ENCODE assay signal across 16 mouse cellular contexts in the genomic region with DNA sequence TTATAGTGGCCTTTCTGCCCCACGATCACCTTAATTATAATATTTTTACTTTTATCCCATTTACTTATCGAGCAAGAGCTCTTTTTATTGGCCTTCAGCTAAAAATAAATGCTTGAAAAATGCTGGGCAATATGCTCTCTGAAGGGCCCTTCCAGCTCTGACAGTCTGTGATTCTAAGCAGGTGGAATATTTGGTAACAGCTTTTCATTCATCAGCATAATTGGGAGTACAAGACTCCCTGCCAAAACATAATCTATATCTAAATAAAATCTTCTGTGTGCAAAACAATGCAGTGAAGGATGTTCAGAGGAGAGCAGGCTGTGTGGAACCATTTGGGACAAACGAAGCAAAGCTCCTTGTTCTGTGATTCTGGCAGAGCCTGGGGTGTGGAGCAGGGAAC. TPM values are rescaled to one million over a fixed set of nuclear protein-coding genes. Genes with fewer than 3 reads are reported as not detected.
ATAC-seq lines count a peak whose summit lies in the region.
"Had no signal": no experiment of that assay in that cellular context is flagged by ENCODE, and none has a peak within 500 bp of the region (broad histone marks: within the 10 kb centered on the region; RNA-seq: fewer than 3 reads in every experiment).

No protein-coding gene starts in this region.

- no peak overlapping the region for H3K4me3 ChIP-seq in forebrain, embryonic 15.5 days
- no peak overlapping the region for H3K4me3 ChIP-seq in forebrain, embryonic 13.5 days
- no peak overlapping the region for H3K4me3 ChIP-seq in hindbrain, embryonic 13.5 days
- H3K4me3 ChIP-seq in hindbrain, embryonic 12.5 days = no peak overlapping the region
- no peak overlapping the region for H3K4me3 ChIP-seq in midbrain, embryonic 13.5 days (replicated peaks)
- no peak overlapping the region for H3K4me3 ChIP-seq in midbrain, embryonic 15.5 days
- H3K4me3 ChIP-seq: embryonic facial prominence, embryonic 12.5 days; embryonic facial prominence, embryonic 15.5 days; heart, adult 2 months; heart, embryonic 10.5 days; heart, embryonic 13.5 days; intestine, embryonic 15.5 days had no signal

- H3K4me1 ChIP-seq in forebrain, embryonic 15.5 days = peaks cover 19% of the 10 kb centered on the region
- H3K4me1 ChIP-seq in forebrain, embryonic 13.5 days = peaks cover 25% of the 10 kb centered on the region
- H3K4me1 ChIP-seq in hindbrain, embryonic 13.5 days (replicated peaks) = peaks cover 10% of the 10 kb centered on the region
- H3K4me1 ChIP-seq in hindbrain, embryonic 12.5 days = peaks cover 4% of the 10 kb centered on the region; the same call in 1 of the 2 replicates
- H3K4me1 ChIP-seq in midbrain, embryonic 13.5 days (replicated peaks) = peaks cover 16% of the 10 kb centered on the region
- peaks cover 12% of the 10 kb centered on the region for H3K4me1 ChIP-seq in midbrain, embryonic 15.5 days
- H3K4me1 ChIP-seq: embryonic facial prominence, embryonic 12.5 days; embryonic facial prominence, embryonic 15.5 days; heart, embryonic 10.5 days; heart, embryonic 13.5 days; intestine, embryonic 15.5 days had no signal

- H3K9me3 ChIP-seq in forebrain, embryonic 15.5 days = no peaks in the 10 kb centered on the region
- peaks cover 4% of the 10 kb centered on the region for H3K9me3 ChIP-seq in forebrain, embryonic 13.5 days (replicated peaks)
- H3K9me3 ChIP-seq in hindbrain, embryonic 13.5 days = no peaks in the 10 kb centered on the region
- H3K9me3 ChIP-seq in hindbrain, embryonic 12.5 days (replicated peaks) = no peaks in the 10 kb centered on the region
- H3K9me3 ChIP-seq in midbrain, embryonic 13.5 days = no peaks in the 10 kb centered on the region; the same call in 1 of the 2 replicates
- H3K9me3 ChIP-seq in midbrain, embryonic 15.5 days = no peaks in the 10 kb centered on the region
- H3K9me3 ChIP-seq: embryonic facial prominence, embryonic 12.5 days; embryonic facial prominence, embryonic 15.5 days; heart, embryonic 10.5 days; heart, embryonic 13.5 days; intestine, embryonic 15.5 days had no signal

- no peak overlapping the region for H3K9ac ChIP-seq in forebrain, embryonic 15.5 days (replicated peaks)
- H3K9ac ChIP-seq in forebrain, embryonic 13.5 days = no peak overlapping the region
- no peak overlapping the region for H3K9ac ChIP-seq in hindbrain, embryonic 13.5 days
- no peak overlapping the region for H3K9ac ChIP-seq in hindbrain, embryonic 12.5 days
- no peak overlapping the region for H3K9ac ChIP-seq in midbrain, embryonic 13.5 days (replicated peaks)
- no peak overlapping the region for H3K9ac ChIP-seq in midbrain, embryonic 15.5 days
- H3K9ac ChIP-seq: embryonic facial prominence, embryonic 12.5 days; embryonic facial prominence, embryonic 15.5 days; heart, embryonic 13.5 days; intestine, embryonic 15.5 days had no signal

- 11% methylated on average over 3 of the region's 3 CpGs for WGBS in forebrain, embryonic 15.5 days
- 11% methylated on average over 3 of the region's 3 CpGs for WGBS in forebrain, embryonic 13.5 days
- WGBS in hindbrain, embryonic 13.5 days = 58% methylated on average over 3 of the region's 3 CpGs
- WGBS in hindbrain, embryonic 12.5 days = 66% methylated on average over 3 of the region's 3 CpGs
- WGBS in midbrain, embryonic 13.5 days = 43% methylated on average over 3 of the region's 3 CpGs
- WGBS in midbrain, embryonic 15.5 days = 50% methylated on average over 3 of the region's 3 CpGs

- H3K4me2 ChIP-seq in forebrain, embryonic 15.5 days (replicated peaks) = no peak overlapping the region
- no peak overlapping the region for H3K4me2 ChIP-seq in forebrain, embryonic 13.5 days
- no peak overlapping the region for H3K4me2 ChIP-seq in hindbrain, embryonic 13.5 days
- H3K4me2 ChIP-seq in hindbrain, embryonic 12.5 days (replicated peaks) = no peak overlapping the region
- H3K4me2 ChIP-seq in midbrain, embryonic 13.5 days (replicated peaks) = no peak overlapping the region
- H3K4me2 ChIP-seq in midbrain, embryonic 15.5 days = no peak overlapping the region
- H3K4me2 ChIP-seq: embryonic facial prominence, embryonic 12.5 days; embryonic facial prominence, embryonic 15.5 days; heart, embryonic 13.5 days; intestine, embryonic 15.5 days had no signal

- peak overlapping the region; percentile 14; the same call in 1 of the 2 replicates for H3K27ac ChIP-seq in forebrain, embryonic 15.5 days (replicated peaks)
- H3K27ac ChIP-seq in forebrain, embryonic 13.5 days = no peak overlapping the region
- peak overlapping the region; percentile 24; the same call in 1 of the 2 replicates for H3K27ac ChIP-seq in hindbrain, embryonic 13.5 days
- H3K27ac ChIP-seq in hindbrain, embryonic 12.5 days = no peak overlapping the region
- H3K27ac ChIP-seq in midbrain, embryonic 13.5 days = peak overlapping the region; percentile 15; the same call in 1 of the 2 replicates
- no peak overlapping the region for H3K27ac ChIP-seq in midbrain, embryonic 15.5 days
- H3K27ac ChIP-seq: embryonic facial prominence, embryonic 12.5 days; embryonic facial prominence, embryonic 15.5 days; heart, adult 2 months; heart, embryonic 10.5 days; heart, embryonic 13.5 days; intestine, embryonic 15.5 days had no signal

- no peak; the same call in 1 of the 2 replicates for ATAC-seq in forebrain, embryonic 15.5 days (replicated peaks)
- no peak; the same call in 1 of the 2 replicates for ATAC-seq in forebrain, embryonic 13.5 days
- no peak for ATAC-seq in hindbrain, embryonic 13.5 days (ENCODE audit: low FRiP score)
- no peak for ATAC-seq in hindbrain, embryonic 12.5 days (ENCODE audit: low FRiP score)
- ATAC-seq in midbrain, embryonic 13.5 days = no peak
- ATAC-seq in midbrain, embryonic 15.5 days (replicated peaks) = no peak
- ATAC-seq: hindbrain, embryonic 16.5 days; intestine, embryonic 15.5 days; Patski had no signal

- H3K27me3 ChIP-seq in forebrain, embryonic 15.5 days = no peaks in the 10 kb centered on the region
- H3K27me3 ChIP-seq in forebrain, embryonic 13.5 days = no peaks in the 10 kb centered on the region; the same call in 1 of the 2 replicates
- peaks cover 3% of the 10 kb centered on the region; the same call in 1 of the 2 replicates for H3K27me3 ChIP-seq in hindbrain, embryonic 13.5 days
- H3K27me3 ChIP-seq in hindbrain, embryonic 12.5 days = no peaks in the 10 kb centered on the region
- H3K27me3 ChIP-seq in midbrain, embryonic 13.5 days = peaks cover 24% of the 10 kb centered on the region
- H3K27me3 ChIP-seq in midbrain, embryonic 15.5 days (replicated peaks) = no peaks in the 10 kb centered on the region
- H3K27me3 ChIP-seq: CH12.LX; embryonic facial prominence, embryonic 12.5 days; embryonic facial prominence, embryonic 15.5 days; heart, embryonic 13.5 days; intestine, embryonic 15.5 days had no signal

- H3K36me3 ChIP-seq in forebrain, embryonic 15.5 days = no peaks in the 10 kb centered on the region
- H3K36me3 ChIP-seq in forebrain, embryonic 13.5 days (ENCODE audit: poor library complexity, severe bottlenecking) = no peaks in the 10 kb centered on the region
- no peaks in the 10 kb centered on the region for H3K36me3 ChIP-seq in hindbrain, embryonic 13.5 days
- no peaks in the 10 kb centered on the region for H3K36me3 ChIP-seq in hindbrain, embryonic 12.5 days
- H3K36me3 ChIP-seq in midbrain, embryonic 13.5 days = no peaks in the 10 kb centered on the region
- H3K36me3 ChIP-seq in midbrain, embryonic 15.5 days (replicated peaks) = no peaks in the 10 kb centered on the region
- H3K36me3 ChIP-seq: embryonic facial prominence, embryonic 12.5 days; embryonic facial prominence, embryonic 15.5 days; G1E; heart, embryonic 10.5 days; heart, embryonic 13.5 days; intestine, embryonic 15.5 days had no signal

RNA-seq across cellular contexts. Expression of a gene that starts 23.3 kb away (rescaled TPM):
- polyA plus RNA-seq in forebrain, embryonic 15.5 days (2015; fragmentation: Nextera tagmentation; extraction: Ambion mirVana) = 1.9 and 2.2 TPM in 2 replicates
- 1.4 and 1.5 TPM in 2 replicates for polyA plus RNA-seq in forebrain, embryonic 13.5 days (2015; fragmentation: Nextera tagmentation; extraction: Ambion mirVana)
- polyA plus RNA-seq in hindbrain, embryonic 13.5 days (2015; fragmentation: Nextera tagmentation; extraction: Ambion mirVana) = 3.5 and 3.8 TPM in 2 replicates
- polyA plus RNA-seq in hindbrain, embryonic 12.5 days (2016; fragmentation: Nextera tagmentation; extraction: Ambion mirVana) = 2.7 TPM in 2 replicates
- 3.2 and 3.4 TPM in 2 replicates for polyA plus RNA-seq in midbrain, embryonic 13.5 days (2015; fragmentation: Nextera tagmentation; extraction: Ambion mirVana)
- polyA plus RNA-seq in midbrain, embryonic 15.5 days (2015; fragmentation: Nextera tagmentation; extraction: Ambion mirVana) = 5.1 and 6.4 TPM in 2 replicates
- polyA plus RNA-seq: G1E, Patski had no signal

Comparison
In these comparisons a context has a peak if more than half of its experiments do, and no peak if none do; other contexts are left out.
1. H3K27ac ChIP-seq: peak in forebrain, embryonic 15.5 days (single experiment), hindbrain, embryonic 13.5 days (single experiment) and midbrain, embryonic 13.5 days (single experiment); none in forebrain, embryonic 13.5 days (single experiment), hindbrain, embryonic 12.5 days (single experiment) and midbrain, embryonic 15.5 days (single experiment).